Mouse (Mus musculus) stomach, postnatal 0 days (tissue): ENCODE results near the gene Trp53bp2. TPM values are rescaled to one million over a fixed set of nuclear protein-coding genes. Genes with fewer than 3 reads are reported as not detected.

Experiments used
- ATAC-seq: fragments of 200-750 bp; cut with Nextera tagmentation; 2 replicates; pipeline ENCODE4 v1.8.0; 2017; ENCODE audit not compliant: low FRiP score, low TSS enrichment
- DNase-seq: peaks from one replicate; pipeline ENCODE4 v3.0.0-alpha.2; 2016; ENCODE audit warnings: low spot score
- H3K27ac ChIP-seq: fragments of 300-500 bp; sonication (generic); replicated peaks from 2 replicates; pipeline ENCODE4 v1.5.1; 2014; ENCODE audit warnings: mild to moderate bottlenecking, control low read depth
- H3K27me3 ChIP-seq: fragments of 300-500 bp; sonication (generic); 2 replicates; pipeline ENCODE4 v1.6.1; 2014; ENCODE audit warnings: low read length; ENCODE audit not compliant: control insufficient read depth, insufficient read depth
- H3K36me3 ChIP-seq: fragments of 300-500 bp; sonication (generic); 2 replicates; pipeline ENCODE4 v1.6.1; 2014; ENCODE audit warnings: low read length, mixed read lengths; ENCODE audit not compliant: control insufficient read depth, insufficient read depth
- H3K4me1 ChIP-seq: fragments of 300-500 bp; sonication (generic); replicated peaks from 2 replicates; pipeline ENCODE4 v1.6.1; 2014; ENCODE audit warnings: antibody characterized with exemption; ENCODE audit not compliant: control insufficient read depth, insufficient read depth
- H3K4me2 ChIP-seq: fragments of 300-500 bp; sonication (generic); replicated peaks from 2 replicates; pipeline ENCODE4 v1.6.1; 2014; ENCODE audit warnings: low read depth, mild to moderate bottlenecking, control low read depth, moderate library complexity
- H3K4me3 ChIP-seq: fragments of 300-500 bp; sonication (generic); 2 replicates; pipeline ENCODE4 v1.5.1; 2014; ENCODE audit warnings: low read depth, low read length, control low read depth
- H3K9ac ChIP-seq: fragments of 300-500 bp; sonication (generic); 2 replicates; pipeline ENCODE4 v1.6.1; 2014; ENCODE audit warnings: mild to moderate bottlenecking, low read length, control low read depth, mixed read lengths
- H3K9me3 ChIP-seq: fragments of 300-500 bp; sonication (generic); 2 replicates; pipeline ENCODE4 v1.6.1; 2016; ENCODE audit warnings: low read length; ENCODE audit not compliant: control insufficient read depth
- CTCF ChIP-seq: IDR thresholded peaks from 2 replicates; pipeline ENCODE4 v1.5.1; 2016; ENCODE audit warnings: antibody characterized with exemption, low read depth, mild to moderate bottlenecking, moderate library complexity
- EP300 ChIP-seq: optimal IDR thresholded peaks from 2 replicates; pipeline ENCODE3; 2016; ENCODE audit warnings: antibody characterized with exemption
- WGBS: fragments of 180-500 bp; shearing (Covaris S2); extraction: QIAGEN DNeasy Blood & Tissue Kit; methylation state at CpG from one replicate; pipeline ENCODE4 v1.1.7; 2014; 5-methylcytosine and 5-hydroxymethylcytosine counted together
- polyA plus RNA-seq: library from polyadenylated mRNA; unstranded; fragments of >200 nt; fragmentation: Nextera tagmentation; extraction: Ambion mirVana; gene quantifications from 2 replicates; pipeline ENCODE4 v1.2.1, GENCODE M21; 2015

Trp53bp2 gene
- polyA plus RNA-seq, 1 experiment from 2014 or later, result 9.5 TPM

DNA sequence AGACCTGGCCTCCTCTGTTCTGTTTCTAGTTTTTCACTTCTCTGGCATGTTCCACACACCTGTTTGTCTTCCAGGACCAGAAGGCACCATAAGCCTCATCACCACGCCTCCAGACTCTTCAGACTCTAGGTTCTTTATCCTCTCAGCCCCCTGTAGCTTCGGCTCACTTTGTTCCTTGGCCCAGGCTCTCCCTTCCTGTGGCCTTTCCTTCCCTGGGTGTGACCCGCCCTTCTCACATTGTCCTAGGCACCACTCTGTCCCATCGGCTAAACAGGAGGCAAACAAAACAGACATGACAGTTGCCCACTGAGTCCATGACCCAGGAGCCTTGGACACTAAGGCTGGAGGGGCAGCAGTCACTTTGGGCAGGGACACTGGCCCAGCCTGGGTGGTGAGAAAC, 91.3 kb downstream of the Trp53bp2 start:
- no peaks in the 10 kb centered on the region for H3K9me3 ChIP-seq
- no peak overlapping the region for H3K9ac ChIP-seq
- H3K27me3 ChIP-seq, result no peaks in the 10 kb centered on the region
- peak overlapping the region; percentile 41; the same call in 1 of the 2 replicates for H3K27ac ChIP-seq
- peaks cover 12% of the 10 kb centered on the region for H3K4me1 ChIP-seq
- ATAC-seq (no peak), DNase-seq (no peak)
- WGBS, result 61% methylated on average over 4 of the region's 4 CpGs
- H3K36me3 ChIP-seq, result no peaks in the 10 kb centered on the region
- TF ChIP-seq EP300, result no peak
- no peak for TF ChIP-seq CTCF
- H3K4me3 ChIP-seq, result no peak overlapping the region
- H3K4me2 ChIP-seq, result no peak overlapping the region

DNA sequence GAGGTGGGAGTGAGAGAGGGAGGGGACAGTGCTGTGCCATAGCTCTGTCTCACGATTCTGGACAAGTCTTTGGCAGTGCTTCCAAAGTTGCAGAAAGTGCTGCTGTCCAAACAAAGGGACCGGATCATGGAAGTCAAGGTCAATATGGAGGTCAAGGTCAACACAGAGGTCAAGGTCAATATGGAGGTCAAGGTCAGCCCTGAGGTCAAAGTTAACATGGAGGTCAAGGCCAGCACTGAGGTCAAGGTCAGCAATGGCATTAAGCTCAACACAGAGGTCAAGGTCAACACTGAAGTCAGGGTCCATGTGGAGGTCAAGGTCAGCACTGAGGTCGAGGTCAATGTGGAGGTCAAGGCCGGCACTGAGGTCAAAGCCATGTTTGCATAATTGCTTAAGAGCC, 91.9 kb downstream of the Trp53bp2 start:
- peaks cover 12% of the 10 kb centered on the region for H3K4me1 ChIP-seq
- WGBS, result 69% methylated on average over 4 of the region's 4 CpGs

DNA sequence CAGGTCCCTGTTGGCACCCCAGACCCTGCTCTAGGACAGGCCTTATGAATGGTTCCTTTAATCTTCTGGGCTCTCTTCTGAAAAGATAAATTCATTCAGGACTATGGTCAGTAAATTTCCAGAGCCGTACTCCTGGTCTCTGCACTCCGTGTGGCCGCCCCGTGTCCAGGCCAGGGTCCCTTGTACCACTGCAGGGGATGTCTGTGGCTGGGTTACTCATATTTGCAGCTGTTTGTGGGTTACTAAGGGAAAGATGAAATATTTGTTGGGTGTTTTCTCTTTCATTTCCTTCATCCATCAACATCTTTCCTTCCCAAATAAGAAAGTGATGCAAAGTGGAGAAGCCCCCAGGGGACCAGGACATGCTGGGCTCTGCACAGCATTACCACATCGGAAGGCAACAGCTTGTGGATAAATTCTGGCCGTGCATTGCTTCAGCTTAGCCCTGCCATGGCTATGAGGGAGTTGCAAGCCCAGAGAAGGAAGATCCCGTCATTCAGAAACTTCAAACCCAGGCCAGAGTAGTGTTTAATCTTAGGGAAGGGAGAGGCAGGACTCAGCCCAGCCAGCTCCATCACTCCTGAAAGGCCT, 92.9 kb downstream of the Trp53bp2 start:
- TF ChIP-seq CTCF (no peak), EP300 (no peak)
- Histone ChIP-seq H3K4me1 (peaks cover 19% of the 10 kb centered on the region), H3K9ac (no peak overlapping the region), H3K4me3 (no peak overlapping the region), H3K27ac (no peak overlapping the region), H3K27me3 (no peaks in the 10 kb centered on the region), H3K36me3 (no peaks in the 10 kb centered on the region), H3K4me2 (no peak overlapping the region), H3K9me3 (no peaks in the 10 kb centered on the region)
- 76% methylated on average over 7 of the region's 7 CpGs for WGBS
- no peak for ATAC-seq
- no peak for DNase-seq

More for the DNA sequence above, 91.9 kb downstream of the Trp53bp2 start:
- TF ChIP-seq EP300 (no peak), CTCF (no peak)
- no peak overlapping the region for H3K9ac ChIP-seq
- ATAC-seq, result no peak
- no peaks in the 10 kb centered on the region for H3K36me3 ChIP-seq
- H3K4me2 ChIP-seq, result no peak overlapping the region
- no peak for DNase-seq
- H3K4me3 ChIP-seq, result no peak overlapping the region
- H3K9me3 ChIP-seq, result no peaks in the 10 kb centered on the region
- no peaks in the 10 kb centered on the region for H3K27me3 ChIP-seq
- H3K27ac ChIP-seq, result no peak overlapping the region; the same call in 1 of the 2 replicates

DNA sequence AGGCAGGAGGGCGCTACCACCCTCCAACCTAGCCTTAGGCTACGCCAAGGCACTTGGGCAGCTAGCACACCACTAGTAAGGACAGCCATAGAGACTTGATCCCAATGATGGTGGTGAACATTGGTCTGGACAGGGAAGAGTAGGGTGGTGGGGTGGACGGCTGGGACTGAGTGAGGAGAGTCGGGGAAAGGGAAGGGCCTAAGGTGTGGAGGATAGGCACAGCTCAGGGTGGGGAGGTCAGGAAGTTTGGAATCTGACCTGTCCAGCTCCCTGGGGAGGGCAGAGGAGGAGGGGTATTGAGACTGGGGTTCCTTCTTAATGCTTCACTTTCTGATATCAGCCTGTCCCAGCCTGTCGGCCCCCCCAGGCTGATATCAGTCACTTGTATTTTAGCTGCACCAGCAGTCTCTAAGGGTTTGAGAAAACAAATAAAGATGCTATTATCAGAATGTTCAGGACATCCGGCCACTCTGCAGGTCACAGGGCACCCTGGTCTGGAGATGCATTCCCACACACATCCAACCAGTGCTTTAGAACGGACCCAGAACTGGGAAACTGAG, 93.6 kb downstream of the Trp53bp2 start:
- TF ChIP-seq CTCF, result no peak
- TF ChIP-seq EP300, result no peak
- no peaks in the 10 kb centered on the region for H3K9me3 ChIP-seq
- DNase-seq (no peak), ATAC-seq (no peak)
- no peak overlapping the region for H3K4me3 ChIP-seq
- H3K36me3 ChIP-seq, result no peaks in the 10 kb centered on the region
- WGBS, result 81% methylated on average over 7 of the region's 7 CpGs
- H3K9ac ChIP-seq, result no peak overlapping the region
- H3K4me1 ChIP-seq, result peaks cover 16% of the 10 kb centered on the region
- H3K27me3 ChIP-seq, result no peaks in the 10 kb centered on the region
- no peak overlapping the region for H3K4me2 ChIP-seq
- no peak overlapping the region for H3K27ac ChIP-seq

DNA sequence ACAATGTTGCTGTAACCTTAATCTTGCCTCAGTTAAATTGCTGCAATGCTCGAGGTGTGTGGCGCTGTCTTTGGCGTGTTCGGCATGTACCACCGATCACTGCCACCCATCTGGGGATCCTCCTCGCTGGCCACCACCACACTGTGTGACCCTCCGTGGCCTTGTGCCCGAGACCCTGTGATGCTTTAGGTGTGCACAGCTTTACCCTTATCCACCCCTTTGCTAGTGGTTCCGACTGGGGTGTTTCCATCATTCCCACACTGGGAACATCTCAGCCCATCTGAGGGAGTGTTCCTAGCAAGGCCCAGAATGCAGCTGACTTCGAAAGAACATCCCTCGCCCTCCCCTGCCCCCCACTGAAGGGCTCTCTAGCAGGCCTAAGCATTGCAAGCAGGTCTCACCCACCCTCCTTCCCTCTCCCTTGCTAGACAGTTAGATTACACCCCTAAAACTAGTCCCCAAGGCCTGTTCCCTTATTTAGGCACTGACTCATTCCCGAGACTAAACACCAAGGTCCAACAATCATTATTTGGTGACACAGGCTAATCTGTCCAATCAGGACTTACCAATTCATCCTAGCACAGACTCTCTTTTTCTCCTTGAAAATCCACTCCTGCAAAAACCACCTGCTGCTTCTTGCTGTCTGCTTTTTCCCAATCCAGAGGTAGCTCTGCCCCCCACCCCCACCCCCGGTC, 94.4 kb downstream of the Trp53bp2 start:
- H3K36me3 ChIP-seq, result no peaks in the 10 kb centered on the region
- no peak overlapping the region for H3K9ac ChIP-seq
- no peak for ATAC-seq
- 70% methylated on average over 13 of the region's 13 CpGs for WGBS
- no peak for TF ChIP-seq CTCF
- no peak for TF ChIP-seq EP300
- H3K27me3 ChIP-seq, result no peaks in the 10 kb centered on the region
- H3K4me1 ChIP-seq, result peaks cover 16% of the 10 kb centered on the region
- DNase-seq, result no peak
- H3K9me3 ChIP-seq, result no peaks in the 10 kb centered on the region
- no peak overlapping the region; the same call in 1 of the 2 replicates for H3K27ac ChIP-seq
- H3K4me3 ChIP-seq, result no peak overlapping the region
- H3K4me2 ChIP-seq, result no peak overlapping the region

DNA sequence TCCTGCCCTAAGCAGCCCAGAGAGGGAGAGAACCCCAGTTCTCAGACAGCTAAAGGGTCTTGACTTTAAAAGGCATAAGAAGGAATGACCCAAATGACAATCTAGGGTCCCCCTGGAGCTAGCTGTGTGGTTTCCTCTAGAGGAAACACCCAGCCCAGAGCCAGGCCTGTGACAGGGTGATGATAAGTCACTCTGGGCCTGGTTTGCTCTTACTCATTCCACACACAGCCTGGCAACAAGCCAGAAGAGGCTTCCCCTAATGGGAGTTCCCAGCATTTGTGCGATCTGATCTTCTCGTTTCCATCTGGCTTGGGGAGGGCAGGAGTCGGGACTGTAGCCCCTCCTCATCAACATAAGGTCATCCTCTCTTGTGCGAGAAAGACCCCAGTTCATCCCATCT, 95.3 kb downstream of the Trp53bp2 start:
- TF ChIP-seq EP300 (no peak), CTCF (no peak)
- no peak overlapping the region for H3K4me2 ChIP-seq
- no peak overlapping the region for H3K4me3 ChIP-seq
- no peaks in the 10 kb centered on the region for H3K9me3 ChIP-seq
- H3K27me3 ChIP-seq, result no peaks in the 10 kb centered on the region
- ATAC-seq (peak; percentile 72), DNase-seq (peak; percentile 76)
- H3K4me1 ChIP-seq, result peaks cover 16% of the 10 kb centered on the region
- H3K27ac ChIP-seq, result peak overlapping the region; percentile 46; the same call in 1 of the 2 replicates
- H3K9ac ChIP-seq, result no peak overlapping the region; the same call in 1 of the 2 replicates
- H3K36me3 ChIP-seq, result no peaks in the 10 kb centered on the region
- WGBS, result 10% methylated on average over 4 of the region's 4 CpGs
